Mouse (Mus musculus): ENCODE measurements at regions not wholly inside any gene's neighbourhood (a gene's known extent, or its start where the extent isn't known, plus 50 kb on each side); places are given as distances from the start of the nearest gene placed in this dataset.

DNA sequence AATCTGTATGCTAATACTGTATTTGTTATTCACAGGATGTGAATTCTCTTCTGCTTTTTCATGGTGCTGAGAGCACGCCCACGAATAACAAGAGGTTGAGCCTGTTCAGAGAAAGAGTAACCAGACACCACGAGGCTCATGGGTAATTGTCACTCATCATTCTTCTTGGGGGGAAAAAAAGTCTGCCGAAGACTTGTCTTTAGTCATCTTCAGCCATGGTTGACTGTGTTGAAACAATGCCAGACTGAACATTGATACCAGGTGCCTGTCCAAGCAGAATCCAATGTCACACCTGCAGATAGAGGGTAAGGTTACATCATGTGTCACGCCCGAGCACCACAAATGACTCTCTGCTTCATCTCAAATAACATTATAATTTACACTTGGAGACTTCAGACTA, 418.5 kb downstream of the Fgf9 start:
- TF ChIP-seq NELFE (IDR thresholded peaks at IDR 0.05; ENCODE audit: low read depth, low read length) = no peak
- no peak for TF ChIP-seq POLR2AphosphoS2 (IDR thresholded peaks at IDR 0.05; ENCODE audit: low read length)
- no peak for TF ChIP-seq EP300 (IDR thresholded peaks at IDR 0.05; ENCODE audit: low read depth in 1 of 2, low read length in 2 of 2)
- no peak for TF ChIP-seq ZKSCAN1 (IDR thresholded peaks at IDR 0.05; ENCODE audit: low read depth, low read length)
- TF ChIP-seq GATA1 (IDR thresholded peaks at IDR 0.05; ENCODE audit: low read depth, low read length) = no peak
- TF ChIP-seq MEF2A (IDR thresholded peaks at IDR 0.05; ENCODE audit: extremely low read depth, insufficient replicate concordance, low read depth, low read length, poor library complexity, severe bottlenecking) = no peak
- TF ChIP-seq ELF1 (IDR thresholded peaks at IDR 0.05; ENCODE audit: low read depth, low read length) = no peak
- no peak for TF ChIP-seq ETS1 (IDR thresholded peaks at IDR 0.05; ENCODE audit: low read depth, low read length)

DNA sequence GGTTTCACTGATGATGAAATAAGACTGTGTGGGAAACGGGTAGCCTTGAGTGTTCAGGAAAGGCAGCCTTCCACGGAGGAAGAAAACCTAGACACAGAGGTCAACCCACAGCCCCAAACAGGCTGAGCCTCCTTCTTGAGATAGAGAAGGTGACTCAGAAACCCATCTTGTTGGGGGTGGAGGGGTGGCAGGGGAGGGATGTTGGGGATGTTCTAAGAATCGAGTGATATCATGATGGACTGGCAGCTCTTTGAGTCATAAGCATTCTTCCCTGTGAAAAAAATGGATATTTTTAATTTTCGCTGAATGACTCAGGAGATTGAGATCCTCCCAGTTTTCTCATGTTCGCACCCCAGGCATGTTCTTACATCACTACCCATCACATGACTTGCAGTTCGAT, 417.5 kb downstream of the Fgf9 start:
- no peak overlapping the region for H3K9ac ChIP-seq (ENCODE audit: control insufficient read depth, low read depth, low read length, poor library complexity, severe bottlenecking)
- H3K79me2 ChIP-seq (ENCODE audit: control insufficient read depth, insufficient read depth, low read length, poor library complexity) = no peaks in the 10 kb centered on the region
- no peaks in the 10 kb centered on the region for H3K4me1 ChIP-seq (ENCODE audit: control insufficient read depth in 1 of 2, insufficient read depth in 2 of 2, low read length in 2 of 2)
- no peak overlapping the region for H3K27ac ChIP-seq (ENCODE audit: control insufficient read depth, low read depth, low read length)
- H3K4me3 ChIP-seq (ENCODE audit: control insufficient read depth in 1 of 2, insufficient read depth in 1 of 2, low read depth in 2 of 2, low read length in 2 of 2) = no peak overlapping the region
- no peak for DNase-seq (ENCODE audit: low read depth, low spot score)
- TF ChIP-seq HCFC1 (IDR thresholded peaks at IDR 0.05; ENCODE audit: low read depth, low read length) (no peak), SMC3 (IDR thresholded peaks at IDR 0.05; ENCODE audit: low read depth, low read length) (no peak), POLR2A (IDR thresholded peaks at IDR 0.05; ENCODE audit: control insufficient read depth in 1 of 2, insufficient read depth in 1 of 2, low read depth in 1 of 2, low read length in 2 of 2, poor library complexity in 1 of 2) (no peak), JUND (IDR thresholded peaks at IDR 0.05; ENCODE audit: low read depth, low read length) (no peak), NRF1 (IDR thresholded peaks at IDR 0.05; ENCODE audit: insufficient read depth, low read depth, low read length, poor library complexity, severe bottlenecking) (no peak), ZC3H11A (IDR thresholded peaks at IDR 0.05; ENCODE audit: low read depth, low read length) (no peak), MEF2A (IDR thresholded peaks at IDR 0.05; ENCODE audit: extremely low read depth, insufficient replicate concordance, low read depth, low read length, poor library complexity, severe bottlenecking) (no peak), KAT2A (conservative IDR thresholded peaks at IDR 0.05; ENCODE audit: low read depth, low read length) (no peak), MAX (IDR thresholded peaks at IDR 0.05; ENCODE audit: low read length) (no peak), RAD21 (IDR thresholded peaks at IDR 0.05; ENCODE audit: low read depth, low read length) (no peak), CTCF (IDR thresholded peaks at IDR 0.05 in 2 of 3, conservative IDR thresholded peaks at IDR 0.05 in 1 of 3; ENCODE audit: control insufficient read depth in 1 of 3, insufficient read depth in 1 of 3, low read depth in 2 of 3, low read length in 3 of 3, poor library complexity in 1 of 3, severe bottlenecking in 1 of 3) (no peak), MAZ (IDR thresholded peaks at IDR 0.05; ENCODE audit: low read depth, low read length) (no peak), SIN3A (IDR thresholded peaks at IDR 0.05; ENCODE audit: low read length) (no peak), USF1 (IDR thresholded peaks at IDR 0.05; ENCODE audit: low read depth, low read length) (no peak), GABPA (IDR thresholded peaks at IDR 0.05; ENCODE audit: low read depth, low read length) (no peak), MAFK (IDR thresholded peaks at IDR 0.05; ENCODE audit: borderline replicate concordance, low read depth, low read length) (no peak)
- H3K27me3 ChIP-seq (ENCODE audit: control insufficient read depth in 1 of 2, insufficient read depth in 2 of 2, low read length in 2 of 2) = no peaks in the 10 kb centered on the region
- H3K36me3 ChIP-seq (ENCODE audit: control insufficient read depth in 1 of 2, insufficient read depth in 2 of 2, low read length in 2 of 2) = no peaks in the 10 kb centered on the region
- H3K9me3 ChIP-seq (replicated peaks; ENCODE audit: insufficient read depth, low read length) = no peaks in the 10 kb centered on the region

More for the DNA sequence above, 418.5 kb downstream of the Fgf9 start:
- Histone ChIP-seq H3K36me3 (ENCODE audit: control insufficient read depth in 1 of 2, insufficient read depth in 2 of 2, low read length in 2 of 2) (no peaks in the 10 kb centered on the region), H3K4me1 (ENCODE audit: control insufficient read depth in 1 of 2, insufficient read depth in 2 of 2, low read length in 2 of 2) (no peaks in the 10 kb centered on the region), H3K9ac (ENCODE audit: control insufficient read depth, low read depth, low read length, poor library complexity, severe bottlenecking) (no peak overlapping the region), H3K27ac (ENCODE audit: control insufficient read depth, low read depth, low read length) (no peak overlapping the region), H3K79me2 (ENCODE audit: control insufficient read depth, insufficient read depth, low read length, poor library complexity) (no peaks in the 10 kb centered on the region), H3K4me3 (ENCODE audit: control insufficient read depth in 1 of 2, insufficient read depth in 1 of 2, low read depth in 2 of 2, low read length in 2 of 2) (no peak overlapping the region), H3K9me3 (replicated peaks; ENCODE audit: insufficient read depth, low read length) (no peaks in the 10 kb centered on the region), H3K27me3 (ENCODE audit: control insufficient read depth in 1 of 2, insufficient read depth in 2 of 2, low read length in 2 of 2) (no peaks in the 10 kb centered on the region)
- no peak for DNase-seq (ENCODE audit: low read depth, low spot score)

Measured in MEL (cell line).